Mouse (Mus musculus) midbrain, embryonic 11.5 days (tissue): ENCODE results near the gene U2af2. TPM values are rescaled to one million over a fixed set of nuclear protein-coding genes. Genes with fewer than 3 reads are reported as not detected.
"Not testable (repeated sequence)": the region's sequence is repeated elsewhere in the genome, so short reads cannot be mapped to it uniquely, and the experiment has no call there.

Source experiments
- ATAC-seq: fragments of 200-750 bp; cut with Nextera tagmentation; 2 replicates; pipeline ENCODE4 v1.8.0; 2017; ENCODE audit warnings: moderate TSS enrichment, moderate library complexity; ENCODE audit not compliant: low FRiP score
- DNase-seq: peaks from one replicate; pipeline ENCODE4 v3.0.0; 2015; ENCODE audit warnings: low spot score; ENCODE audit errors: missing footprints
- H3K27ac ChIP-seq: fragments of 300-500 bp; sonication (generic); 2 replicates; pipeline ENCODE4 v1.5.1; 2014; ENCODE audit warnings: low read depth, low read length
- H3K27me3 ChIP-seq: fragments of 300-500 bp; sonication (generic); 2 replicates; pipeline ENCODE4 v1.6.1; 2014; ENCODE audit warnings: mild to moderate bottlenecking, low read length, moderate library complexity, mixed read lengths; ENCODE audit not compliant: control insufficient read depth, insufficient read depth
- H3K36me3 ChIP-seq: fragments of 300-500 bp; sonication (generic); 2 replicates; pipeline ENCODE4 v1.6.1; 2014; ENCODE audit warnings: mild to moderate bottlenecking, low read length, moderate library complexity, mixed read lengths; ENCODE audit not compliant: control insufficient read depth, insufficient read depth
- H3K4me1 ChIP-seq: fragments of 300-500 bp; sonication (generic); 2 replicates; pipeline ENCODE4 v1.6.1; 2014; ENCODE audit warnings: low read length; ENCODE audit not compliant: control insufficient read depth, insufficient read depth
- H3K4me2 ChIP-seq: fragments of 300-500 bp; sonication (generic); 2 replicates; pipeline ENCODE4 v1.6.1; 2014; ENCODE audit warnings: mild to moderate bottlenecking, moderate library complexity
- H3K4me3 ChIP-seq: fragments of 300-500 bp; sonication (generic); 2 replicates; pipeline ENCODE4 v1.5.1; 2014; ENCODE audit warnings: low read depth, low read length
- H3K9ac ChIP-seq: fragments of 300-500 bp; sonication (generic); 2 replicates; pipeline ENCODE4 v1.6.1; 2014; ENCODE audit warnings: low read length
- H3K9me3 ChIP-seq: fragments of 300-500 bp; sonication (generic); 2 replicates; pipeline ENCODE4 v1.6.1; 2016; ENCODE audit warnings: low read length; ENCODE audit not compliant: control insufficient read depth
- WGBS: fragments of 180-500 bp; shearing (Covaris S2); extraction: QIAGEN DNeasy Blood & Tissue Kit; methylation state at CpG from one replicate; pipeline ENCODE4 v1.1.7; 2014; 5-methylcytosine and 5-hydroxymethylcytosine counted together
- polyA plus RNA-seq: library from polyadenylated mRNA; unstranded; fragments of >200 nt; fragmentation: Nextera tagmentation; extraction: Ambion mirVana; gene quantifications from 2 replicates; pipeline ENCODE4 v1.2.1, GENCODE M21; 2014

The U2af2 gene
- polyA plus RNA-seq, 1 experiment from 2014 or later, result 159 TPM

DNA sequence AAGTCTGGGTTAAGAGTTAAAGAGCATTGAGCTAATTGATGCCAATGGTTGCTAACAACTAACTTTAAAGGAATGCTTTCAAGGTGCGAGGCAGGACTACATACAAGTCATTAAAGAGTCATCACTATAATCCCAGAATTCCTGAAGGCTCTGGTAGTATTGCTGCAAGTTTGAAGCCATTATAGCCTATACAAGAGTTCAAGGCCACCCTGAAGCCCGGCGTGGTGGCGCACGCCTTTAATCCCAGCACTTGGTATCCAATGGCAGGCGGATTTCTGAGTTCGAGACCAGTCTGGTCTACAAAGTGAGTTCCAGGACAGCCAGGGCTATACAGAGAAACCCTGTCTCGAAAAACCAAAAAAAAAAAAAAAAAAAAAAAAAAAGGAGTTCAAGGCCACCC is 42.4 kb upstream of the U2af2 start:
- H3K4me1 ChIP-seq, H3K27me3 ChIP-seq, H3K9me3 ChIP-seq, ATAC-seq, H3K36me3 ChIP-seq: not testable (repeated sequence)
- Histone ChIP-seq H3K27ac (peak overlapping the region; percentile 60; the same call in 1 of the 2 replicates), H3K9ac (peak overlapping the region; percentile 98; the same call in 1 of the 2 replicates), H3K4me2 (peak overlapping the region; percentile 83), H3K4me3 (peak overlapping the region; percentile 87)
- DNase-seq, result peak; percentile 79
- WGBS, result 37% methylated on average over 8 of the region's 8 CpGs

- Histone ChIP-seq H3K4me2 (peak within 1 kb of the TSS; percentile 83), H3K4me1 (peaks cover 8% of the 10 kb centered on the region; the same call in 1 of the 2 replicates), H3K9me3 (no peaks in the 10 kb centered on the region), H3K9ac (peak within 1 kb of the TSS; percentile 98), H3K36me3 (no peaks in the 10 kb centered on the region; the same call in 1 of the 2 replicates), H3K4me3 (peak within 1 kb of the TSS; percentile 87), H3K27me3 (no peaks in the 10 kb centered on the region), H3K27ac (peak within 1 kb of the TSS; percentile 85)
- peak; percentile 100 for DNase-seq
- under 1% methylated on average over 49 of the region's 49 CpGs for WGBS
- ATAC-seq, result peak; percentile 89
These were observed 41.8 kb upstream of the U2af2 start, which contains the start of the genes Zfp865 and Ccdc106 for GRCm38 (mm10) chr7:5020000-5020681. TSS of gene Zfp865 (plus strand) at chr7:5020376. TSS of gene Ccdc106 (plus strand) at chr7:5020553.

DNA sequence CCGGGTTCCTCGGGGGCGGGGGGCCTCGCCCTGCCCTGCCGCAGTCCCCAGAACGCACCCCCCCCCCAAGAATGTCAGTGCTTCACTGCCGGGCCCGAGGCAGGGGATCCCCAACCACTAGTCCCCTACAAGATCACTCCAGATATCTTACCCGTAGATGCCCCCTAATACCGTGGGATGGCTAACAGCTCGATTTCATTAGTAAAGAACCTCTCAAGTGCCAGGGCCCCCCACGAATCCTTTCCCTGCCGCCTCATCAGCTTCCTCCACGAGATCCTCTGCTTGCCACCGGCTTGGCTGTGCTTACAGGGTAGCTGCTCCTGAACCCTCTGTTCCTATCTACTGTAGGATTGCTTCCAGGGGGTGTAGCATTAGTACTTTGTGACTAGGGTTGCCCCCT is 41.3 kb upstream of the U2af2 start:
- 0% methylated on average over 15 of the region's 15 CpGs for WGBS
- H3K4me3 ChIP-seq, result peak overlapping the region; percentile 87
- DNase-seq, result no peak
- H3K9ac ChIP-seq, result peak overlapping the region; percentile 98
- H3K9me3 ChIP-seq, result no peaks in the 10 kb centered on the region
- ATAC-seq, result peak; percentile 5; the same call in 1 of the 2 replicates
- no peaks in the 10 kb centered on the region for H3K27me3 ChIP-seq
- H3K27ac ChIP-seq, result peak overlapping the region; percentile 85
- H3K36me3 ChIP-seq, result no peaks in the 10 kb centered on the region; the same call in 1 of the 2 replicates
- peaks cover 8% of the 10 kb centered on the region; the same call in 1 of the 2 replicates for H3K4me1 ChIP-seq
- peak overlapping the region; percentile 83 for H3K4me2 ChIP-seq

DNA sequence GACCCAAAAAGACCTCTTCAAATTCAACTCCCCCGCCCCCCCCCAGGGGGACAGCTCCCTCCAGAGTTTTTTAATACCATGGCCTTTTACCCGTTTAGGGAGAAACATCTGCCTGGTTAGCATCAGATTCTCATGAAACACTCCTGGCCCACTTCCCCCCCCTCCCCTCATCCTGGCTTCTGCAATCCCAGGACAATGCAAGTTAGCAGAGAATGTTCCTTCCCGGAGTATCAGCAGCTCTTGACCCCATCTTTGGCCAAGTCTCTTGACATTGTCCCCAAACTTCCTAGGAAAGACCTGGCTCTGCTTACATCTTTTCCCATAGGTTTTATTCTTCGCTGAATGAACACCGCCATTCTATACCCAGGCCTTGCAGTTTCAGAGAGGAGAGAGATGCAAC is 40.7 kb upstream of the U2af2 start:
- ATAC-seq (no peak), DNase-seq (peak; percentile 82)
- no peaks in the 10 kb centered on the region for H3K27me3 ChIP-seq
- H3K27ac ChIP-seq, result no peak overlapping the region
- H3K4me1 ChIP-seq, result peaks cover 8% of the 10 kb centered on the region; the same call in 1 of the 2 replicates
- WGBS, result 46% methylated on average over 5 of the region's 5 CpGs
- no peaks in the 10 kb centered on the region for H3K9me3 ChIP-seq
- H3K4me2 ChIP-seq, result peak overlapping the region; percentile 83
- H3K36me3 ChIP-seq, result no peaks in the 10 kb centered on the region; the same call in 1 of the 2 replicates
- H3K9ac ChIP-seq, result peak overlapping the region; percentile 98
- peak overlapping the region; percentile 87 for H3K4me3 ChIP-seq

- no peaks in the 10 kb centered on the region for H3K27me3 ChIP-seq
- H3K9me3 ChIP-seq, result peaks cover 28% of the 10 kb centered on the region
- ATAC-seq, result 0 out of 2 replicates have a peak, but pooled peaks have one; percentile 7
- no peak overlapping the region for H3K9ac ChIP-seq
- no peak overlapping the region for H3K4me3 ChIP-seq
- peaks cover 59% of the 10 kb centered on the region for H3K36me3 ChIP-seq
- H3K4me2 ChIP-seq, result no peak overlapping the region
- H3K4me1 ChIP-seq, result no peaks in the 10 kb centered on the region
- 95% methylated on average over 22 of the region's 22 CpGs for WGBS
- DNase-seq, result no peak
- no peak overlapping the region for H3K27ac ChIP-seq
These were observed 32.4 kb upstream of the U2af2 start for GRCm38 (mm10) chr7:5029543-5029942.

DNA sequence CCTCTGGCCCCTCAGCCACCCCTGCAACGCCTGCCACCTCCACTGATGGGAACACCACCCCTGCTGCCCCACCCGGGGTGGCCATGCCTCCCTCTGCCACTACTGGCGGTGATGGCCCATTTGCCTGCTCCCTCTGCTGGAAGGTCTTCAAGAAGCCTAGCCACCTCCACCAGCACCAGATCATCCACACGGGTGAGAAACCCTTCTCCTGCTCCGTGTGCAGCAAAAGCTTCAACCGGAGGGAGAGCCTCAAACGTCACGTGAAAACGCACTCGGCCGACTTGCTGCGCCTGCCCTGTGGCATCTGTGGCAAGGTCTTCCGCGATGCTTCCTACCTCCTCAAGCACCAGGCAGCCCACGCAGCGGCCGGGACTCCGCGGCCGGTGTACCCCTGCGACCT is 32.0 kb upstream of the U2af2 start:
- no peak overlapping the region for H3K4me2 ChIP-seq
- no peak for DNase-seq
- H3K9ac ChIP-seq, result no peak overlapping the region
- peaks cover 62% of the 10 kb centered on the region for H3K36me3 ChIP-seq
- H3K9me3 ChIP-seq, result peaks cover 28% of the 10 kb centered on the region
- no peaks in the 10 kb centered on the region for H3K27me3 ChIP-seq
- ATAC-seq, result no peak
- H3K4me3 ChIP-seq, result no peak overlapping the region
- H3K4me1 ChIP-seq, result no peaks in the 10 kb centered on the region
- WGBS, result 95% methylated on average over 21 of the region's 21 CpGs
- no peak overlapping the region for H3K27ac ChIP-seq

GRCm38 (mm10) chr7:5030554-5031275 is 31.2 kb upstream of the U2af2 start:
- DNase-seq, result peak; percentile 75
- Histone ChIP-seq H3K4me3 (no peak overlapping the region), H3K36me3 (peaks cover 64% of the 10 kb centered on the region), H3K9ac (no peak overlapping the region), H3K9me3 (peaks cover 28% of the 10 kb centered on the region), H3K27me3 (no peaks in the 10 kb centered on the region), H3K4me1 (no peaks in the 10 kb centered on the region), H3K27ac (no peak overlapping the region), H3K4me2 (no peak overlapping the region)
- 82% methylated on average over 63 of the region's 63 CpGs for WGBS
- 0 out of 2 replicates have a peak, but pooled peaks have one; percentile 12 for ATAC-seq

GRCm38 (mm10) chr7:5031496-5031895 is 30.4 kb upstream of the U2af2 start:
- Histone ChIP-seq H3K4me1 (no peaks in the 10 kb centered on the region), H3K27me3 (no peaks in the 10 kb centered on the region), H3K27ac (no peak overlapping the region), H3K36me3 (peaks cover 66% of the 10 kb centered on the region), H3K9ac (no peak overlapping the region), H3K4me3 (no peak overlapping the region), H3K9me3 (peaks cover 28% of the 10 kb centered on the region), H3K4me2 (no peak overlapping the region)
- no peak for DNase-seq
- 79% methylated on average over 46 of the region's 46 CpGs for WGBS
- no peak for ATAC-seq

- Histone ChIP-seq H3K36me3 (peaks cover 61% of the 10 kb centered on the region), H3K9me3 (peaks cover 28% of the 10 kb centered on the region), H3K4me1 (peaks cover 5% of the 10 kb centered on the region), H3K9ac (no peak within 1 kb of the TSS), H3K27ac (no peak within 1 kb of the TSS), H3K4me2 (no peak within 1 kb of the TSS), H3K27me3 (no peaks in the 10 kb centered on the region), H3K4me3 (no peak within 1 kb of the TSS)
- no peak for DNase-seq
- ATAC-seq, result no peak
- 89% methylated on average over 3 of the region's 3 CpGs for WGBS
These were observed 28.1 kb upstream of the U2af2 start, which contains the start of gene 4632433K11Rik for GRCm38 (mm10) chr7:5033818-5034217. TSS of gene 4632433K11Rik (plus strand) at chr7:5034118.
